Mouse (Mus musculus) brain, embryonic 14.5 days (tissue): ENCODE measurements around the gene Pfkl. TPM values are rescaled to one million over a fixed set of nuclear protein-coding genes. Genes with fewer than 3 reads are reported as not detected.

Experiments used
- DNase-seq: peaks from one replicate; pipeline ENCODE4 v3.0.0-alpha.2; 2011; ENCODE audit warnings: low read depth
- CTCF ChIP-seq: fragments of 200-500 bp; IDR thresholded peaks from 2 replicates; pipeline ENCODE4 v1.5.1; 2012; ENCODE audit warnings: inconsistent platforms, mild to moderate bottlenecking, moderate library complexity, borderline replicate concordance; ENCODE audit not compliant: insufficient read depth, insufficient read length; ENCODE audit errors: extremely low read depth
- POLR2A ChIP-seq: fragments of 200-500 bp; IDR thresholded peaks from 2 replicates; pipeline ENCODE4 v1.6.1; 2012; ENCODE audit warnings: mild to moderate bottlenecking, inconsistent platforms, borderline replicate concordance; ENCODE audit not compliant: poor library complexity, insufficient read depth, insufficient read length, severe bottlenecking; ENCODE audit errors: extremely low read depth
- polyA plus RNA-seq: library from polyadenylated mRNA; depleted of rRNA; stranded (reverse); fragments of >200 nt; gene quantifications from 2 replicates; pipeline ENCODE4 v1.2.3, GENCODE M21; 2012

Pfkl gene
- polyA plus RNA-seq, 1 experiment: 146 TPM

DNA sequence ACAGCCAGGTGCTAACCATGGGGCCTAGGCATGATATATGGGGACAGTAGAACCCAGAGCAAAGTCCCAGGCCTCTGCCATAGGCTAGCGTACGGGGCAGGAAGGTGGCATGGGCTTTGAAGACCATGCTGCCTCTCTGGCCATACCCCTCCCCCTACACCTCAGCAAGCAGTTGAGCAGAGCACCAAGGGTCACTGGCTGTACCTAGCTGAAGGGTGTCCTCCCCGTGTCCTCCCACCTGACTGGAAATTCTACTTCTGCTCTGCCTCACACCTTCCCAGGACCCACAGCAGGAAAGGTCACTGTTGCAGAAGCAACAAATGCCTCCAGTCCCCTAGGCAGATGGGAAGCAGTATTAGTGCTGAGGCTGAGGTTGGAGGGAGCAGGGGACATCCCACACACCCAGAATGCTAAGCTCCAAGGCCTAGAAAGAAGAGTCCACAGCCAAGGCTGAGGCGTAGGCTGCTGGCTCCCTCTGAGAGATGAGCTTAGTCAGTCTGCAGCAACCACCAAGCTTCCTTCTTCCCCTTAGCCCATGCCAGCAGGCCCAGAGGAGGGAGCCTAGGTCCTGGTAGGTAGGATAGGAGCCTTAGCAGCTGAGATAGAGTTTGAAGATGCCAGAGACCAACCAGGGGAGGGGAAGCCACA, 4.0 kb downstream of the Pfkl start:
- no peak for DNase-seq
- no peak for TF ChIP-seq POLR2A
- no peak for TF ChIP-seq CTCF

DNA sequence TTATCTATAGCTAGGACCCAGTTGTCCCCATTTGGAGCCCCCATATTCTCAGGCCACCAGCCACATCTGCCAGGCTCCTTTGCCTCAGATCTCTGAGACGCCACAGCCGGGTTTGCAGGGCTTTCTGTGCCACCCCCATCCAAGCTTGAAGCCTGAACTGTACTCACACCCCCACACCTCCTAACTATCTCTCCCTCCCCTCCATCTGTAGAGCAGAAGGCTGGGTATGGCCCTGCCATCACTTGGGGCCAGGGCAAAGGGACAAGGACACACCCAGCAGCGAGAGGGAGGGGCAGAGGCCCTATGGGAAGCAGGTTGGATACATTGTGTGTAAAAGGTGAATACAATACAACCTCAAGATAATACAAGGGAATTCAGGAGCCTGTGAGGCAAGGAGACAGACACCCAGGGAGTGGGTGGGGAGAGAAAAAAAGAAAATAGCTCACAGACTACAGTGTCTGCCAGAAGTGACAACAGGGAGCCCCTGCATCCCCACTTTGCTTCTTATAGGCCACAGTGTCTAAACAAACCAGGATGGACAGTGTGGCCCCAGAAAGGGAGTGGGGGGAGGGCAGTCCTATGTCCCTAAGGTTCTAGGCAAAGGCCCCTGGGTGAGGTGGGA, 5.3 kb downstream of the Pfkl start:
- TF ChIP-seq POLR2A (no peak), CTCF (no peak)
- DNase-seq: no peak

DNA sequence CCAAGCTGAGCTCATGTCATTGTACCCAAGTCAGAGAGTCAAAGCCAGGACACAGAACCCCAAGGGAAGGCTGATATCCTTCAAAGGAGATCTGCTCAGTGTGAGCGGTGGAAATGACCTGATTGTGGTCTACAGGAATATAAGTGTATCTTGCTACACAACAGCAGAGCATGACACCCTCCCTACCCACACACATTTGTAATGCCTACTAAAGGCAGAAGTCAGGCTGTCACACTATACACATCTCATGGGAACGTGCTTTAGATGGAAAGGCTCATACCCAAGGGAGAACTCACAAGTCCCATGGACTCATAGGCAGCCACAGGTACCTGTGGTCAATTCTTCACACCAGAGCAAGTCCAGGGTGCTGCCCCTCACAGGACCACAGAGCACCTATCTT, 7.6 kb downstream of the Pfkl start:
- no peak for DNase-seq
- TF ChIP-seq POLR2A (no peak), CTCF (no peak)

DNA sequence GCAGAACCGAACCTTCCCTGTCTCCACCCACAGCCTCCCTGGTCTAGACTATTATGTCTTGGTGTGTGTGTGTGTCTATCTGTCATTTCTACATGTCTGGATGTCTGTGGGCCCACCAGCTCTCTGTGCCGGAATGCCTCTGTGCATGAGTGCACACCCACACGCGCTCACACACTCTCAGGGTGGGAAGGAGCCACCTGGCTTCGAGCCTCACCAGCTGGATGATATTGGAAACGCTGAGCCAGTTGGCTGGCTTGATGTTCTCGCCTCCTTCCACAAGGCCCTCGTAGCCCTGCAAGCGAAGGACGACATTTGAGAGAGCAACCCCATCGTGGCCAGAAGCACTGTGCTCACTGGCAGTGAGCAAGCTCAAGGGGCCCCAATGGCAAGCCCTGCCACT, 8.1 kb downstream of the Pfkl start:
- DNase-seq: no peak
- no peak for TF ChIP-seq CTCF

DNA sequence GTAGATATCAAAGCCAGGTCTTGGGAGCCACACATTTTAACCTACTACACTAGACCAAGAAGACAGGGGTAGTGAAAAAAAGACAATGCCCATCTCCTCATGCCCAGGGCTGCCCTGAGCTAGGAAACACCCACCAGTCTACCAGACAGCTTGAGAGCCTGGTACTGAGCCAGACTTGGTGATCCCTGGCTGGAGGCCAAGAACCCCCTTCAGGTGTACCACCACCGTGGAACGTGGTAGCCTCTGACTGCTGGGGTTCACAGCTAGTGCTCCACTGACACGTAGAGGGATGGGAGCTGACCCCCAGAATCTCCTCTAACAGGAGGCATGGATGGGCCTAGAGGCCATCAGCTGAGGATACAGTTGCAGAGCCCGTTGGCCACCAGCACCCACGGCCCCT, 9.7 kb downstream of the Pfkl start:
- TF ChIP-seq POLR2A (no peak), CTCF (no peak)
- DNase-seq: no peak

DNA sequence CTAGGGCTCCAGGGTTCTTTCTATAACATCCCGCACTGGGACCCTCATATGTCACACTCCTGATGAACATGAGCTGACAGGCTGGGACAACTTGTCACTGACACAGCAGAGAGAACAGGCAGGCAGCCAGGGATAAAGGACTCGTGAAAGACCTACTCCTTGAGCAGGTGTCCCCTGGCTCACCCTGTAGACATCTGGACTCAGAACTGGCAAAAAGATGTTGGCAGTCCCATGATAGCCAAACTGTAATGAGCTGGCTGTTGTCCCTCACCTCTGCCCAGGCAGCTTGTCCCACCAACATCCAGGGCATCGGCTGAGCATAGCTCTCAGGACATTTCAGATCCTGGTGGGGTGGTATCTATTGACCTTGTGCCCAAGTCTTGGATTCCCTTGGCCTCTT, 14.2 kb downstream of the Pfkl start:
- TF ChIP-seq CTCF: no peak
- TF ChIP-seq POLR2A: no peak
- DNase-seq: no peak

DNA sequence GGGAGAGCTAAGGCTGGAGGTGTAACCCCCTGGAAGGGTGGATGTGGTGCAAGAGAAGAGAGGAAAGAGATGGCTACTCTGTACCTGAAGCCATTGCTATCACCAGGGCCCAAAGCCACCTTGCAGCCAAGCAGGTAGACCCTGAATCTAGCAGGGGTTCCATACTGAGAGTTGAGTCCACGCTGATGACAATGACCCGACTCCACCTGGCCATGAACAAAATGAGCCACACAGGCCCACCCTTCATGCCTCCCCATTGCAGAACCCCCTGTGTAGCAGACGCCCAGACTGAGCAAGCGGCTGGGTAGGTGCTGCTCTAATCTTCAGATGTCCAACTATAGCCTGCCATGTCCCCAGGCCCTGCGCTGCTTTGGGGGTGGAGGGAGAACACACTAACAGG, 24.1 kb downstream of the Pfkl start:
- TF ChIP-seq CTCF (no peak), POLR2A (no peak)
- DNase-seq: no peak

DNA sequence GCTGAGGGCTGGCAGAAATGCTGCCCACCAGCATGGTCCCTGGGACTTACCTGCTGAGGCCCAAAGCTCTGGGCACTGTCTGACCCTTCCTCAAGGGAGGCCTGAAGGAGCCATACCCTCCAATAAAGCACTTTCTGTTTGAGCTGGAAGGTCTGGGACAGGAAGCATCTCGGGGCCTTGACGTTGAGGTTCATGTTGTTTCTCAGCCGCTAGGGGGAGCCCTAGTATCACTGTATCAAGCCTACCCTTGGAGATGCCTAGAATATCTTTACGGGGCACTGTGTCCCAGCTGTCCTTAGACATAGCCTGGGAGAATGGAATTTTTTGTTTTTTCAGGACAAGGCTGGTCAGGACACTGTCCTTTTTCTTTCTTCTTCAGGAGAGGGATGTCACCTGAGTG, 25.2 kb downstream of the Pfkl start:
- DNase-seq: peak; percentile 90
- no peak for TF ChIP-seq POLR2A
- peak; percentile 90 for TF ChIP-seq CTCF

DNA sequence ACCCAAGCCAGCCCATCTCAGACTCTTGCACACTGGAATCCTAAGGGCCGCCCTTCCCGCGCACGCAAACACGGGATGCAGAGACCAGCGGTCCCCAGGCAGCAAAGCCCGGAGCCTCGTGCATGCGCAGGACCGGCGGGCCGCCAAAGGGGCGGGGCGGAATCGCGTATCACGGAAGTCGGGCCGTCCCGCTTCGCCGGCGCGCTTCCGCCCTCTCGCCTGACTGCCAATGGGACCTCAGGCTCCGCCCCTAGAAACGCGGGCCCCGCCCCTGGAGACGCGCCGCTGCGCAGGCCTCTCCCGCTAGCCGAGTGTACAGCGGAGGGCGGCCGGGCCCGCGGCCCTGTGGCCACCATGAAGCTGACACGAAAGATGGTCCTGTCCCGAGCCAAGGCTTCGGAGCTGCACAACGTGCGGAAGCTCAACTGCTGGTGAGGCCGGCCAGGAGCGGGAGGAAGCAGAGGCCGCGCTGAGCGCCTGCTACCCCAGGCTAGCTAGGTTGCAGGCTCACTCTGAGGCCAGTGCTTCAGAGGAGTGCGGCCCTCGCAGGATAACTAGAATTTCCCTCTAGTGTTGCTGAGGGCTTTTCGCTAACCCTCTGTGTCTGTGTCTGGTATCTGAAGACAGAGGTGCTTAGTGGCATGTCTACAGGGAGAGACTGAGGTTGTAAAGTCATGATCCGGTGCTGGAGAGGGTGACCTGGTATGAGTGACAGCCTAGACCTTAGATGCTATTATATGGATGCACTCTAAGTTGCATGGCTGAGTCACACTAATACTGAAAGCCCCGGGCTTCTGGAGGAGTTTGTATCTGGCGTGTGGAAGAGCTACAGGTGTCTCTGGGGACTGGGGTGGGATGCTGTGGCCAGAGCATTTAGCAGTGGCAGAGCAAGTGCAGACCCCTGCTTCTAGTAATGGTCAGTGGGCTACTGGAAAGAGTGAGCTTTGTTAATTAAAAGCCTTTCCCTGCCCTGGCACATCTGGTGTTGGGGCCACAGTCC, 31.2 kb downstream of the Pfkl start, which contains the start of gene 1810043G02Rik:
Gene 1810043G02Rik (plus strand): TSS at position 174 of the 1,000 bp plus-strand sequence.
- TF ChIP-seq POLR2A (peak; percentile 53; the same call in 1 of the 2 replicates), CTCF (no peak)
- DNase-seq: peak; percentile 98

DNA sequence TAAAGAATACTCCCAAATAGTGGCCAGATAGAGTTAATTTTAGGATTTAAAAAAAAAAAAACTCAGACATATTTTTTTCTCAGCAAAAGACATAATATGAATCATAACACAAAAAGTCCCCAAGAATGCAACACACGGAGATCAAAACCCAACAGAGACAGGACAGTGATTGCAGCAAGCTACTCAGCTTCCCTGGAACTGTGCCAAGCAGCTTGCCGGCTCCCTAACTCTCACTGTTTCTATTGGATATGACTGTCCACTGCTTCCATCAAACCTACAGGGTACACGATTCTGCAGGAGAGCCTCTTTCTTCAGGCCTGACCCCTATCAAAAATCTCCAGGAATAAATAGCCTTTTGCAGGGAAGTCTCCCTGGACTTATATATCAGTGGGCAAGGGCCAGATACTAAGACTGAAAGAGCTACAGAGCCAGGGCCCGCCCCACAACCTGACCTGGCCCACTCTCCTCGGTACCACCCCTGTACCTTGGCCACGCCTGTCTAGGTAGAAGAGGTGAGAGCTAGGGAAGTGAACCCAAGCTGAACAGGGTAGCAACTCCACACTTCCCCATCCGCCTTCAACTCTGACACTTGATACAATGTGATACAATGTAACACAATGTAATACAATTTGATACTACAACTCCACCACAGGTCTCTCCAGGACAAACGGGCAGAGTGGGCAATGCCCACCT, 33.3 kb downstream of the Pfkl start:
- TF ChIP-seq CTCF (no peak), POLR2A (no peak)
- DNase-seq: peak; percentile 9

DNA sequence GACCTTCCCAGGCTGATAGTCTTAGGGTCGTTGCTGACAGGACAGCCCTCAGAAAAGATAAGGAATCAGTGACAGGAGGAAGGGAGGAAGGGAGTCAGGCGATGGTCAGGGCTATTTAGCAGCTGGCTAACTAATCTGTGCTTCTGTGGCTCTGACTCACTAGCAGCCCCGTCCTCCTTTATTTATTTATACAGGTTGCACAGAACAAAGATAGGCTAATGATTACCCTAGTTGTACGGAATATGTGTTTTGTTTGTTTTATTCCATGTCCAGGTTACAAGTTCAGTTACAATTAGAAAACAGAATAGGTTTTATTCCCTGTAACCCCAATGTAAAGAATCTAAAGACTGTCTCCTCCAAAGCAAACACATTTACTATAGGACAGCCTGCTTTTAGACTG, 34.2 kb downstream of the Pfkl start:
- no peak for TF ChIP-seq CTCF
- TF ChIP-seq POLR2A: no peak
- DNase-seq: no peak

DNA sequence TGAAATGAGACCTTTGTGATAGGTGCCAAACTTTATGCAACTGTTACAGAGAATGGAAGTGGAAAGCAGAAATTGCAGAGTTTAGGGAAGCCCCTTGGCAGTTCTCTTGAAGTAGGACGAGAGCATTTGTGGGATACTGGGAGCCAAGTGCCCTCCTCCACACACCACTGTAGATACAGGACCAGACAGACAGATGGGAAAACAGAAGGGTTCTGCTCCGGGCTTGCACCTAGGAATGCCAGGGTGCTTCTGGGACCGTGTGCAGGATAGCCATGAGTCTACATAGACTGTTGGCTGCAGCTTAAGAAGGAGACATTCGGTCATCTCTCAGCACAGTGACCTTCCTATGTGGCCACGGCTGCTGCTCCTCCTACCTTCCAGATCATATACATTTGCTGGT, 35.1 kb downstream of the Pfkl start:
- no peak for DNase-seq
- TF ChIP-seq POLR2A: no peak
- no peak for TF ChIP-seq CTCF

DNA sequence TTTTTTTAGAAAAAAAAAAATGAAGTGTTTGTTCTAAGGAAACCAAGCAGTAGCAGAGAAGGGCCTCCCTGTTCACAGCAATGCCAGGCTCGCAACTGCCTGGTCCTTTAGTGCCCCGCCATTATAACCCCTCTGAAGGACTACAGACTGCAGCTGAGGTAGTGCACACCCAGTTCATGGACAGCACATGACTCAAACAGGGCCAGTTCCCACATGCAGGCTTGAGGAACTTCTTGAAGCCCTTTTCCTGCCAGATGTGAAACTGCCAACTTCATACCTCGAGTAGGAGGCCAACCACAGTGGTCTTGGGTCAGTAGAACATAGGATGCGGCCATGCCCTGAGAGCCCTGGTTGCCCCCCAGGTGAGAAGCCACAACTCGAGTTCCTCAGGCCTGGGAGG, 35.6 kb downstream of the Pfkl start:
- DNase-seq: no peak

More for the DNA sequence above, 35.6 kb downstream of the Pfkl start:
- no peak for TF ChIP-seq CTCF
- no peak for TF ChIP-seq POLR2A
